Mouse (Mus musculus) MN1 (cell line): ENCODE measurements around the gene Camta1.

Experiments used
- DNase-seq: peaks from one replicate; pipeline ENCODE4 v3.0.0-alpha.2; 2016; ENCODE audit warnings: low spot score

Camta1 gene

DNA sequence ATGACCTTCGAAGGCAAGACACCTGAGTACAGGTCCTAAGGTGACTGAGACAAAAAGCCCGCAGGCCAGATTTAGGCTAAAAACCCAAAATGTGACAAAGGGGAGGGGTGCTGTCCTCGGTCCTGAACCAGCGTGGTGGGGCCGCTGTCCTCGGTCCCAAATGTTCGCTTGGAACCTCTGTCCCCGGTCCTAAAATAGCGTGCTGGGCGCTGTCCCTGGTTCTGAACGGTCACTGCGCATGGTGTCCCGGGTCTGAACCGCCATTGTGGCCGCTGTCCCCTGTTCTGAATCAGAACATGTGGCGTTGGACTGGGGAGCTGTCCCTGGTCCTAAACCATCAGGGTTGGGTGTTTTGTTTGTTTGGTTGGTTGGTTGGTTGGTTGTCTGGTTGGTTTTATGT is 257.2 kb downstream of the Camta1 start:
- DNase-seq: no peak

GRCm38 (mm10) chr4:151603586-151603985 is 258.1 kb downstream of the Camta1 start:
- no peak for DNase-seq

DNA sequence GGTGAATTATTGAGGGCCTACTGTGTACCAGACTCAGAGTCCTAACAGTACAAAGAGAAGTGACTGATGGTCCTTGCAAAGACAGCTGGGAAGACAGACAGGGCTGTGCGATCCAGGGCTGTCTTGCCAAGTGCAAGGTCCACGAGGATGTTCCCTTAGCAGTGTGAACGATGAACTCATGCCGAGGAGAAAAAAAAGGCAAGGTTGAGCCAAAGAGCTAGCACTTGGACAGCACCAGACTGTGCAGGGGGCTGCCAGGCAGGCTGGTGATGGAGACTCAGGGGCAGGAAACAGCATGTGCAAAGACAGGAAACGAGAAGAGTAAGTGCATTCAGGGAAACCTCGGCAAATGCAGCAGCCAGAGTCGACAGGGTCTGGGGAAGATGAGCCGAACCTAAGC is 266.6 kb downstream of the Camta1 start:
- no peak for DNase-seq

DNA sequence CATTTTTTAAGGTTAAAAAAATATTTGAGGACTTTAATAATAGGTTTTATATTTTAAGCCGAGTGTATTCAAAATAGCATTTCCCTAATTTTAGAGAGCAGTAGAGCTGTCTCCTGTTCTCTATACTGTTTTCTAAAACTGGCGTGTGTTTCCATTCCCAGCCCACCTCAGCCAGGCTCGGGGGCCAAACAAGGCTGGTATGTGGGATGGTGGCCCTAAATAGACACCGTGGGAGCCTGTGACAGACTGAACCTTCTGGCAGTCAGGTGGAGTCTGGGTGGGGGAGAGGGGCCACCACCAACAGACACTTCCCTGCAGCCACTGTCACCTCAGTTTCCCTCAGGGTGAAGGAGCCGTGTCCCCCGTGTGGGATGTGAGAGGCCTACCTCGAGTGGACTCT is 268.6 kb downstream of the Camta1 start:
- no peak for DNase-seq

GRCm38 (mm10) chr4:151586074-151586473 is 275.6 kb downstream of the Camta1 start:
- no peak for DNase-seq

- no peak for DNase-seq
Observed at GRCm38 (mm10) chr4:151577961-151578360, 283.7 kb downstream of the Camta1 start.

DNA sequence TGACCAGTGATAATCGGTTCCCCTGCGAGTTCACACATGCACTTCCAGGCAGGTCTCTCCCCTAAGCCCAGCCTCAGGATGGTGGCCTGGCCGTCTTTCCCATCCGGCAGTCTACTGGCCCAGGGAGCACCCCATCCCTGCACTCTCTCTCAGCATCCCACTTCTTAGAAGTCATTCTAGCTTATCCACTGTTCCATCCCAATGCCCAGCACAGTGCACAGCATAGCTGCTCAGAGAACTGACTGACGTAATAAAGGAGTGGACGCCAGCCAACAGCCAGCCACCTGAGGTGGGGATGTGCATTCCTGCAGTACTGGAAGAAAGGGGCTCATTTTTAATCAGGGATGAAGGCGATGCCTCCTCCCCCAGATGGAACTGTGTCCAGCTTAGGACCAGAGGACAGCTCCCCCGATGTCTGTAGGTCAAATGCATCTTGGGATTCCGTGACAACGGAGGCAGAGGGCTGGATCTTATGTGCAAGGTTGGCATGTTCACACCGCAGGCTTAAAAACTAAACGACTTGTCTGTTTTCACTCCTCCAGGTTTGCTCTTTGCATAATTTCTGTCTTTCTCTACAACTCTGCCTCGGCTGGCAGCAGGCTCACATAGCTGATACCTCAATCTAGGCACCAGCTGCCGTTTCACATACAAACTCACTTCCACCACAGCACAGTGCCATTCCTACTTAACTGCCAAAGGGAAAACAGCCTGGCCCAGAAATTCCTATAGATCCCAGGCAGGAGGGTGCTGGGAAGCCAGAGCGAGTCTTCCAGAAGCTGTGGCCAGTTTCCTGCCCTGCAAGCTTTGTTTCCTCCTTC is 285.2 kb downstream of the Camta1 start:
- no peak for DNase-seq

GRCm38 (mm10) chr4:151572716-151573115 is 289.0 kb downstream of the Camta1 start:
- no peak for DNase-seq

DNA sequence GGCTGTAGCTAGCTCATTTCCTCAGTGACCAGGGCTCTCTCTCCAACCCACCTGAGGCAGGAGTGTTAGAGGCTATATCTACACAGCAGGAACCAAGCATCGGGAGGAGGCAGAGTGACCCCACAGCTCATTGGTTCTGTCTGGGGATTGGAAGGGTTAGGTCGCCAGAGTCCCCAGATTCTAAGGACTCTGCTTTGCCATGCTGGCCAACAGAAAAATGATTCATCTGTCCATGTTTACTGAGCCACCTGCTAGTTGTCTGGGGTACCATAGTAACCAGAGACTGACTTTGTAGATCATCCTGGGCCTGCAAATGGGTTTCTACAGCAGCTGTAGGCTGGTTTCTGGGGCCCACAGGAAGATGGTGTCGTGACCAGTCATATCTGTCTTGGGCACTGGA is 292.1 kb downstream of the Camta1 start:
- peak; percentile 30 for DNase-seq

GRCm38 (mm10) chr4:151568887-151569286 is 292.8 kb downstream of the Camta1 start:
- DNase-seq: no peak

DNA sequence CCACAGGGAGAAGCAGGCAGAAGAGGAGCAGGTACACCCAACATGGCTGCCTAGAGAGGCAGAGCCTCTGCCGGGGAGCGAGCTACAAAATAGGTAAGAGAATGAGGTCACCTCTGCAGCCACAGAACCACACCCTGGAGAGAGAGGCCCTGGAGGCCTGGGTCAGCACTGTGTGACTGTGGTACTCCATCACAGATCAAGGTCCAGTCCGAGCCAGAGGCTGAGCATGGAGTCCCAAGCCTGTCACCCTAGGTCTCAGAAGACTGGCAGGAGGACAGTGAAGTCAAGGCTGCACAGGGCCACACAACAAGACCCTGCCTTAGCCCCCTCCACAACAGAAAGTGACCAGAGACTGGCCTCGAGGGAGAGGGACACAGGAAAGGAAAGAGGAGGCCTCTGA is 294.6 kb downstream of the Camta1 start:
- no peak for DNase-seq

DNA sequence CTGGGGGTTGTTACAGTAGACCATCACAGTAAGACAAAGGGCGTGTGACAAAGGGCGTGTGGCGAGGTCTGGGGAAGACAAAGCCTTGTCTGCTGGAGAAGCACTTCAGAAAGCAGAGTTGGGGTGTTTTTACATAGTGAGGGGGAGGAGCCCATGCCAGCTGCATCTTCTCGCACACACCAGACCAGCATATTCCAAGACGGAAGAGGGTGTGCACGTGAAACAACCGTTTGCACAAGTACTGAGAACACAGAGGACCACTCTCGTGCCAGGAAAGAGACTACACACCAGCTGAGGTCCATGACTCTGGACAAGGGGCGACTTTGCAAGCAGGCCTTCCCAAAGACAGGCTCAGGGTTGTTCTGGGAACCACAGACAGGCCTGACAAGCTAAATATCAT is 306.2 kb downstream of the Camta1 start:
- DNase-seq: no peak

- no peak for DNase-seq
Observed at GRCm38 (mm10) chr4:151549523-151549922, 312.2 kb downstream of the Camta1 start.

DNA sequence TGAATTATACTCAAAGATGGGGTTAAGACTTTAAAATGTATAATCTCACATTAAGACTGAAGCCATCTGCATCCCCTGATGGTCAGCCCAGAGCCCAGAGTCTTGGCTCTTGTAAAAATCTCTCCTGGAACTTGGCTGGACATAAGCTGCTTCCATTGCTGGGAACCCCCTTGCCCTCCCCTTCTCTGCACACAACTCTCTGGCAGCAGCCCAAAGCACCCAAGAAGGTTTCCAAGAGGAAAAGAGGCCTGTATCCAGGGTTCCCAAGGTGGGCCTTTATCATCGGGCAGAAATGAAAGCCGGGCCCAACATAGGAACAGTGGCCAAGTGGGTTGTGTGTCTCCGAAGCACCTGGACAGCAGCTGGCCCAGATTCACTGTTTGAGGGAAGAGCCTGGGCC is 316.2 kb downstream of the Camta1 start:
- no peak for DNase-seq

- no peak for DNase-seq
Observed at GRCm38 (mm10) chr4:151544191-151544590, 317.5 kb downstream of the Camta1 start.

GRCm38 (mm10) chr4:151540546-151540945 is 321.1 kb downstream of the Camta1 start:
- DNase-seq: no peak

GRCm38 (mm10) chr4:151539881-151540280 is 321.8 kb downstream of the Camta1 start:
- DNase-seq: peak; percentile 57

GRCm38 (mm10) chr4:151539167-151539525 is 322.5 kb downstream of the Camta1 start:
- no peak for DNase-seq

DNA sequence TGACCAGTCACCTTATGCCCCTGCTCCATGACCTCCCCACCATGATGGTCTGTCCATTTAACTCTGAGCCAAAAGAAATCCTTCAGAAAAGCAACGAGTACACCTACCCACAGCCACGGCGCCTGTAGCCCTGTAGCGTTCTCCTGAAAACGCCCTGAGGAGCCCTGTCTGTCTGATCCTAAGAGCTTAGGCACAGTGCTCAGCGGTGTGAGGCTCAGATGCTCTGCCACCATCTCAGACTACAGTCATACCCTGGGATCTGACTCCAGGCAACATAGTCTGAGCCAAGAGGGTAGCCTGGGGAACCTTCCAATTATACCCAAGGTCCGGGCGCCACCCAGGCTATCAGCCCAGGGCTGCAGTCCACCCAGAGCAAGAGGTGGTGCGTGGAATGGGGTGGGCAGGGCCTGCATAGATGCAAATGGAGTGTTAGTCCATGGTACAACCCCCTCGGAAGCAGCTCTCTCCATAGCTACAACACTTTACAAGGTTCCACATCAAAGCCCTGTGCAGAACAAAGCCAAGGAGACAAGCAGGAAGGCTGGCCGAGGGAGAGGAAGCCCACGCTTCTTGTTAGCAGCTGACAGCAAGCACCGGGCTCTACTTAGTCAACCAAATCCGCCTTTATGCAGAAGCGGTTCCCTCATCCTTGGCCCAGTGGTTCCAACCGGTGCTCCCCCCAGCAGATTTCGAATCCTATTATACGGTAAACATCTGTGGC is 323.1 kb downstream of the Camta1 start:
- no peak for DNase-seq

GRCm38 (mm10) chr4:151535916-151536450 is 325.7 kb downstream of the Camta1 start:
- DNase-seq: peak; percentile 52

DNA sequence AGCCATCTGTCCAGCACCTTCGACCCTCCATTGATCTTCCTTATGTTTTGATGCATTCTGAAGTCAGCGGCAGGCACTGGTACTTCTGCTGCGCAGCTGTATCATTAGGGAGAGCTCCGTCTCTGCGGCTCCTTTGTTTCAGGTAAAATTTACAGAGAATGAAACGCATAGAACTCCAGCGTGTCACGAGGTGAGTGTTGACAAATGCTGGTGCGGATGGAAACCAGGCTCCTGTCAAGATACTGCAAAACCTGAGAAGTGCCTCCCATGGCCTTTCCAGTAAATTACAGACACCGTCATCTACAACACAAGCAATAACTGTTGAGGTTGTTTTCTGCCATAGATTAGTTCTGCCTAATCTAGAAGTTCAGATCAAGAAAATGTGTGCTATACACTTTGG is 328.2 kb downstream of the Camta1 start:
- no peak for DNase-seq

GRCm38 (mm10) chr4:151528436-151528835 is 333.2 kb downstream of the Camta1 start:
- no peak for DNase-seq

DNA sequence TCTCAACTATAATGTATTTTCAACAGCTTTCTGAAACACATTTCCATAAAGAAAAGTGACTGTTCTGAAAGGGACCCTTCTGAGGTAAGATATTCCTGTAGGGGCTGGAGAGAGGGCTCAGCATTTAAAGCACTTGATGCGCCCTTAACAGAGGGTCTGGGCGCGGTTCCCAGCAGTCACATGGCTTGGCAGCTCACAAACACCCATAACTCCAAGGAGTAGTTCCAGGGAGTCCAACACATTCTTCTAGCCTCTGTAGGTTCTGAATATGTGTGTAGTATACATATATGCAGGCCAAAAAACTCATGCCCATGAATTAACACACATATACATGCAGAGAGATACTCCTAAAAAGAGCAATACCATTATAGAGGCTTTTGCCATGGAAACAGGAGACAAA is 333.9 kb downstream of the Camta1 start:
- no peak for DNase-seq
